Mouse (Mus musculus): ENCODE results near the gene Olfr115.
A peak's percentile ranks its signal among the peaks of the same experiment; 100 is the strongest.

The Olfr115 gene

GRCm38 (mm10) chr17:37627009-37627408, at the start of gene Olfr115, which contains the start of gene Olfr116:
Gene Olfr115, minus strand, starts transcription at chr17:37627109.
Gene Olfr116, minus strand, starts transcription at chr17:37627199.
- no peak for DNase-seq (ENCODE audit: low read depth, low spot score)

- no peak for DNase-seq (ENCODE audit: low read depth, low spot score)
Measured at GRCm38 (mm10) chr17:37666688-37667087, 39.8 kb upstream of the Olfr115 start, which contains the start of gene Olfr118. Gene Olfr118, plus strand, starts transcription at chr17:37666988.

- no peak for DNase-seq (ENCODE audit: low read depth, low spot score)
Measured at GRCm38 (mm10) chr17:37663682-37664081, 36.8 kb upstream of the Olfr115 start, which contains the start of gene Olfr117. Gene Olfr117, minus strand, starts transcription at chr17:37663782.

- no peak for DNase-seq (ENCODE audit: low read depth, low spot score)
Measured at GRCm38 (mm10) chr17:37592643-37593042, 34.3 kb downstream of the Olfr115 start, which contains the start of gene Olfr114. Gene Olfr114, minus strand, starts transcription at chr17:37592743.

GRCm38 (mm10) chr17:37577563-37577962, 49.3 kb downstream of the Olfr115 start, which contains the start of gene Olfr113:
Gene Olfr113, minus strand, starts transcription at chr17:37577663.
- no peak for DNase-seq (ENCODE audit: low read depth, low spot score)

GRCm38 (mm10) chr17:37569351-37569750, 57.6 kb downstream of the Olfr115 start, which contains the start of gene Olfr112:
Gene Olfr112, minus strand, starts transcription at chr17:37569451.
- DNase-seq (ENCODE audit: low read depth, low spot score): peak; percentile 27
